Mouse (Mus musculus): ENCODE data around the gene Nhsl1. TPM values are rescaled to one million over a fixed set of nuclear protein-coding genes. Genes with fewer than 3 reads are reported as not detected.

Gene Nhsl1
- polyA plus RNA-seq (2012), result not detected in 2 replicates

DNA sequence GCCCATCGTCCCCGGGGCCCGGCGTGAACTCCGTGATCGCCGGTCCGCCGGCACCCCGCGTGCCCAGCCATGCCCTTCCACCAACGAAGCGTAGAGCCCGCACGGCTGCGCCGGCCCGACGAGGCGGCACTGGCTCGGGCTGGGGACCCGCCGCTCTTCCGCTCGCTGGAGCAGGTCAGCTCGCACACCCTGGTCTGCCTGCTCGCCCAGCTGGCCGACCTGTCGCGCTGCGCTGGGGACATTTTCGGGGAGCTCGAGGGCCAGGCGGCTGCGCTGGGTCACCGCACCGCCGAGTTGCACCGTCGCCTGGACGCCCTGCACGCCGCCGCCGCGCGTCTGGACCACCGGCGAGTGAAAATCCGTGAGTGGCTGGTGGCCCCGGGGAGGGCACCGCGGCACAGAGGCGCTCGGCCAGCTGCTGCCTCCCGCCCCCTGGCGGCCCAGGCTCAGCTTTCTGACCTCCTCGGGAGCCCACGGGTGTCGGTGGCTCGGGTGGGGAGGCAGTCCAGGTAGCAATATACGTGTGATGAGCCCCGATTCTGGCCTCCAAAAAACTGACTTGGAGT is at the start of gene Nhsl1:
Gene Nhsl1, plus strand, starts transcription at position 70 of the 566 bp plus-strand sequence.
- TF ChIP-seq GATA1 (IDR thresholded peaks at IDR 0.05; ENCODE audit: low read length), result no peak

DNA sequence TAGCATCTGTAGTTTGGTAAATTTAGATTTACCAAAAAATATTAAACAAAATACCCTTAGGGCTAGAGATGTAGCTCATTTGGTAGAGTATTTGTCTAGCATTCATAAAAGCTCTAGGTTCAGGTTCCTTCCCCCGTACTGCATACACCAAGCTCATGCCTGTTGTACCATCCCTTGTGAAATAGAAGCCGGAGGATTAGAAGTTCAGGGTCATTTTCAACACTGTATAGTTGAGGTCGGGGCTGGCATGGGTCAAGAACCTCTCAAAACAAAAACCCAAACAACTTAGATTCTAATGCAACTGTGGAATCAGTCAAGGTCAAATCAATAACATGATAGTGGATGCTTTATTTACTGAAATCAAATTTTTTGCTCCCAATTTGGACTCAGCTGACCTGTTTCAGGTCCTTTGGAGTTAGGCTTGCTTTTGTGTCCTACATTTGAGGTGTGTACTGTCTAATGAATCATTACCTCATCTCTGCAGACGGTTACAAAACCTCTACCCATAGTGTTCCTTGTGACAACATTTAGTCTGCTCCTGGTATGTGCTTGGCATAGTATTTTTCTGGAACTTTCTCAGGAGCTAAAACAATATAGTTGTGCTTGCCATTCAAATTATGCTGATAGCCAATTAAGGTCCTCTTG is 42.6 kb upstream of the Nhsl1 start:
- no peak for TF ChIP-seq GATA1 (IDR thresholded peaks at IDR 0.05; ENCODE audit: low read length)

DNA sequence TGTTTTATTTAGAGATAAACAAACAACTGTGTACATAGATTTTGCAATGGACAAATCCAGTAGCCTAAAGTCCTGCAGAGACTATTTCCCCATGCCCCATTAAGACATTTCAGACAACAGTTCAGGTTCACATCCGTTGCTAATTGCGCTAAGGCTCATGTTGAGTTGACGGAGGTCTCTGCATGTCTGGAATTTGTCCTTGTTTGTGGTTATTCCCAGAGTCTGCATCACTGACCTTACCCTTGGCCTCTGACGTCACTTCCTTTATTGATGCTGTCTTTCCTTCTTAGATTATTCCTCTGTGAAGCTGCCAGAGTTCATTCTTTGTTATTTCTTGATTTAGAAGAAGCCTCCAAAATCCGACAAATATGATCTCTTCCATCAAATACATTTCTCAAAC is 34.8 kb upstream of the Nhsl1 start:
- no peak for TF ChIP-seq GATA1 (IDR thresholded peaks at IDR 0.05; ENCODE audit: low read length)

DNA sequence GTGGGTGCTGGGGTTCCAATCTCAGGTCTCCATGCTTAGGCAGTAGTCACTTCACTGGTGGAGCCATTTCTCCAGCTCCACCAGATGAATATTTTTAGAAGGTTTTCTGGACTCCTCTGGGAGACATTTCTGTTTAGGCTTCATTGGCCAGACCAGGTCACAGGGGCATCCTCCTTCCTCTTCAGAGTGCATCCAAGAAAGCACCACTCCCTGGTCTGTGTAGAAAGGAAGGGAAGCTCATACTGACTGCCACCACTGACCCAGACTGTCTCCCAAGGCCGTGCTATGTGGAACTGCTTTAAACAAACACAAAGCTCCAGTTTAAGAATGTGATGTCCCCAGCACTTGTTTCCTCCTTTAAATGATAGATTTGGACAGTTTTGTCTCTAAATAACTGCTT is 29.3 kb upstream of the Nhsl1 start:
- TF ChIP-seq GATA1 (IDR thresholded peaks at IDR 0.05; ENCODE audit: low read length), result no peak

DNA sequence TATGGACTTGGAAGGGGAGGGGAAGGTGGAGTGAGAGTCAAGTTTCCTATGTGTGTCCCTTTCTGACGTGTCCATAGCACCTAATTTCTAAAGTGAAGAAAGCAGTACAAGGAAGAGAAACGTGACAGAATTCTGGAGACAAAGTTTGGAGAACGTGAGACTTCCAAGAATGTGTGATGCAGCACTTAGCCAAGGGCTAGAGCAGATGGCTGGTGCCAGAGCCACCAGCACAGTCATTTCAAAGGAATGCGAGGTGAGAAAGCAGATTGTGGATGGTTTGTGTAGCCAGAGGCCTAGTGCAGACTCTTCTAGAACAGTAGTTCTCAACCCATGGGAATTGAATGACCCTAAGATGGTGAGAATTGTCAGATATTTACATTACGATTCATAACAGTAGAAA is 13.7 kb upstream of the Nhsl1 start:
- TF ChIP-seq GATA1 (IDR thresholded peaks at IDR 0.05; ENCODE audit: low read length), result no peak

DNA sequence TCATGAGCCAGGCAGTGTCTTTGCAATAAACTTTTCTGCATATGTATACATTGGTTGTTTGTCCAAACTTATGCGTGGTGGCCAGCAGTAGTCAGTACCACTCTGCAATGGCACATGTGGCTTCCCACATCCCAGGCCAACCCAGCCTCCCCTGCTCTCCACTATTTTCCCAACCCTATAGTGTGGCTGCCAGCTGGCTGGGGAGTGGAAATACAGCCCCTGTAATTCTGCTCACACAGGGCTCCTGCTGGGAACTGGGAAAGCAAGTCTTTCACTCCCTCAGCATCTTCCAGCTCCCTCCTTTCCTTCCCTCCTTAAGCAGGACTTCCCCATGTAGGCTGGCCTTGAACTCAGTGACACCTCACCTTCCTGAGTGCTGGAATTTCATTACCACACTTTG is 3.7 kb upstream of the Nhsl1 start:
- no peak for TF ChIP-seq GATA1 (IDR thresholded peaks at IDR 0.05; ENCODE audit: low read length)

DNA sequence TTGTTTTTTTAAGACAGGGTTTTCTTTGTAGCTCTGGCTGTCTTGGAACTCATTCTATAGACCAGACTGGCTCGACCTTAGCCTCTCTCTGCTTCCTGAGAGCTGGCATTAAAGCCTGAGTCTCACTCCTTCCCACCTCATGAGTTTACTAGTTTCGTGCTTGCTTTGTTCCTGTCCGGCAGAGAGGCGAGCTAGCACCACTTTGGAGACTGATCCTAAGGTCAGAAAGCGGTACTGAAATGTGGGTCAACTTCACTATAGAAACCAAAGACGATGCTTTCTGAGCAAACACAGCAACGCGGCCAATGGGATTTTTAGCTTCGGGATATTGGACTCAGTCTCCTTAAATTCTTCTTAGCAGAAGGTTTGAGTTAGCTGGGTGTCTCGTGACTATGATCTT is 1.3 kb upstream of the Nhsl1 start:
- TF ChIP-seq GATA1 (IDR thresholded peaks at IDR 0.05; ENCODE audit: low read length), result no peak

DNA sequence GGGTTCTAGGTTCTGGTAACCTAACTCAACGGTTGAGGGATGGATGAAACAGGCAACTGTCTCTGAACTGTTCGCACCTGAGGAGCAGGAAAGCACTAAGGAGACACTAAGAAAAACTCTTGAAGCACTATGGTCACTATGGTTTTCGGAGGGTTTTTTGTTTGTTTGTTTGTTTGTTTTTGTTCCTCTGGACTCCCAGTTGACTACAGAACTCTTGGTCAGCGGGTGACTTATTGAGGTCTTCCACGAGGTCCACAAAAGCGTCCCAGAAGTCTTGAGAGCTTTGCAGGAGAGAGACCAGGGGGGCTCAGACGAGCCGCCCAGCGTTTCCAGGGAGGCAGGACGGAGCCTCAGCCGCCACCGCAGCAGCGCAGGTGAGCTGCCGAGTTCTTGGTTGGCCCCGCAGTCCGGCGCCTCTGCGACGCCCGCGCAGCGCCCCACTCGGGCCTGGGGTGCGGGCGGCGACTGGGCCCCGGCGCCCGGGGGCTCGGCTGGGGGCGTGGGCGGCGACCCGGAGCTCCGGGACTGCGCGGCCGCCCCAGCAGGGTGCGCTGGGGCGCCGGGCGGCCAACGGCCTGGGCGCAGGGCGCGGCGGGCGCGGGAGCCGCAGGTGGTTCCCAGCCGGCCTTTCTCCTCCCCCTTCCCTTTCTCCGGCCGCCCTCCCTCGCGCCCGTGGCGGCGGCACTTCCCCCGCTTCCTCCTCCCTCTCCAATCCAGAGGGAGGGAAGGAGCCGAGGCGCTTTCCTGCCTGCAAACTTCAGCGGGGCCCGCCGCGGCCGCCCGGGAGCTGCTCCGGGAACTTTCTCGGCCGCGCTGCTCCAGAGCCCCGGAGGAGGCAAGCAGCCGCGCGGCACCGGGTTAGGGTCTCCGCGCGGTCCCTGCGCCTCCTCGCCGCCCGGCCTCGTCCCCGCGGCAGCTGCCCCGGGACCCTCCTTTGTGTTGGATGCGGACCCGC is 547 bp upstream of the Nhsl1 start:
- no peak for TF ChIP-seq GATA1 (IDR thresholded peaks at IDR 0.05; ENCODE audit: low read length)

DNA sequence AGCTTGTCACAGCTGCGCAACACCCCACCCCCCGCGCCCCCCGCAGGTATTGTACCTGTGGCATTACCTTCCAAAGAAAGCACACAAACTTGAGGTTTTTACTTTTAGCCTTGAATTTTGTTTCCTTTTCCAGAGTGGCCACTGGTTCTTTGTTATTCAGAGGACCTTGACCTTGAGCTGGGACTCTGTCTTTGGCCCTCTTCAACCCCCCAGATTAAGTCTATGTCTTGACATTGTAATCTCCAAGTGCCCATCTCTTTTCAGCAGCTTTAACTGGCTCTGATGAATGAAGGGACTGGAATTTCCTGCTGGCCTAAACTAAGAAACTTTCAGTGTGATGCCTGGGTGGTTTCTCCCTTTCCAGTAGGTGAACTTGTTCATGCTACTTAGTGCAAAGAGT is 906 bp downstream of the Nhsl1 start:
- no peak for TF ChIP-seq GATA1 (IDR thresholded peaks at IDR 0.05; ENCODE audit: low read length)

DNA sequence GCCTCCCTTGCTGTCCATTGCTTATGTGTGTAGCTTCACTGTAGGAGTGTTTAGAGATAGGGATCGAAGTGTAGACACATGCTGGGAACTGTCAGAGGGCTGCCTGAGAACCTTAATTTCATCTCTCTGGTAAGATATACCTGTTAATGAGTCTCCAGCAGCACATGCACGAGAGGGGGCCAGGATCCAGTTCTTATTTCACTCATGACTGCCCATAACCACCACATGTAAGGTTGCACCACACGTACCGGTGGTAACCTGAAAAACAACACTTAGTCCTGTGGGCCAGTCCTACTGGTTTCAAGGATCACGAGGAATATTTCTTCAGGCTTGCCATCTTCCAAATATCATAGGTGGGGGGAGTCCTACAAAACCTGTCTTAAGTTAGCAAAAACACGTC is 3.1 kb downstream of the Nhsl1 start:
- no peak for TF ChIP-seq GATA1 (IDR thresholded peaks at IDR 0.05; ENCODE audit: low read length)

DNA sequence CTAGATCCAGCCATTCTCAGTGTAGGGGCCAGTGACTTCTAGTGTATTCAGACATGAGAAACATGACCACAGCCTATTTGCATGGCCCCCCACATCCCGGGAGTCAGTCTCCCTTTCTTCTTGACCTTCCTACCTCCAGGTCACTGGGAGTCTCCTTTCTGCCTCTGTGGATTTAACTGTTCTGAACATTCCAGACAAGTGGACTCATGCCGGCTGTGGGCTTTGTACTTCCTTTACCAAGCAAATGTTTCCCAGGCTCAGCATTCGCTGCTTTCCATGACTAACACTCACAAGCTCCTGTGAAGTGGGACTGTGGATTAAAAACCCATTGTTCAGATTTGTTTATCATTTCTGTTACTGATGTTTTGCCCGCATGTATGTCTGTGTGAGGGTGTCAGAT is 4.9 kb downstream of the Nhsl1 start:
- TF ChIP-seq GATA1 (IDR thresholded peaks at IDR 0.05; ENCODE audit: low read length), result no peak

DNA sequence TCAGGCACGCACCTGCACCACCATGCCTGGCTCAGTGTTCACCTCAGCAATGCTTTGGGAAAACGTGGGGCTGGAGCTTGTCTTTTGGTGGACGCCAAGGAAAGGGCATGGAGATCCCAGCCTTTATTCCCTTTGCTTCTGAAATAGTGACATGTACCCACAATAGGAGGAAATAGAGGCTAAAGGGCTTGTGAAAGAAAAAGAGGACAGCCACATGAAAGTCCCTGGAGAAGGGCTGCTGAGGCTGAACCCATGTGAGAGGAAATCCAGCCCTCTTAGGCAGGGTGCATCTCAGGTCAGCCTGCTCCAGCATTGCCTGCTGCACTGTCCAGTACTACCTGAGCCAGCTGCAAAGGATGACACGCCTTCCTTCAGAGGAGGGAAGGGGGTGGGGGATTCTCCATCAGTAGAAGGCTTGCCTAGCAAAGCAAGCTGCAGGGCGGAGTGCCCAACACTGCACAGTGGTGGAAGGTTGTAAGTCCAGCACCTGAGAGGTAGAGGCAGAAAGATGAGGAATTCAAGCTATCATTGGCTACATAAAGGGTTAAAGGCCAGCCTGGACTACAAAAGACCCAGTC is 9.6 kb downstream of the Nhsl1 start:
- no peak for TF ChIP-seq GATA1 (IDR thresholded peaks at IDR 0.05; ENCODE audit: low read length)

DNA sequence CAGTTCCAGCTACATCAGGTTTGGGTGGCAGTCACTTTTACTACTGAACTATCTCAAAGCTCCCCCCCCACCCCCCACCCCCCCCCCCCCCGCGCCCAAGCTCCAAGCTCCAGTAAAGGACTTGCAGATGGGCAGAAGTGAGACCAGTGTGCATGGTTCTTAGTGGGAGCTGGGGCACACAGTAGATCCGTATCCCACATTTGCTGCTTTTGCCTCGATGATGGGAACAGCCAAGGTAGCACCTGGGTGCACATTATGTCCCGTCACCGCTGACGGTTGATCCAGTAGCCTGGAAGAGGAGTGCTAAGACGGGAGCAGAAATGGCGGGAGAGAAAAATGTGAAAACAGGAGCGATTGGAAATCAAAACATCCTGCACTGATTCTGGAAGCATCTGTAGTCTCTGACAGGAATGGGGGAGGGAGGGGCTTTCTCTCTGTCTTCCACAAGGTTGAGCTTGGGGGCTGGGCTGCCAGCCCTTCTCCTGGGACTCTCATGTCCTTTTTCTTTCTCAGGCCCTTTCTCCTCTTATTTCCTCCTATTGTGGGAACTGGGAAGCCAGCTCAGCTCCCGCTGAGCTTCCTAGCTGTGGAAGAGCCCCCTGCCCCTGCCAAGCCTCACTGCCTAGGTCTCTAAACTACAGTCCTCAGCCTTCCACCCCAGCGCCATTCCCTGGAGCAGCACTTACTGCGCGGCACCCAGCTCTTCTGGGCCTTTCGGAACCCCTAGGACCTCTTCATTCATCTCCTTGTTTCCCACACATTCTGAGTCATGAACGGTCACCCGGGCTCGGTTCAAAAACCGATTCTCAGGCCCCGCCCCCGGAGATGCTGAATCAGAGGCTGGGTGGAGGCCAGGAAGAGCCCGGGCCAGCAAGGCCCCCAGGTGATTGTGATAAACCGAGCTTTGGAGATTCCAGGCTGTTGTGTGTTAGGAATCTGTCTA is 10.6 kb downstream of the Nhsl1 start:
- no peak for TF ChIP-seq GATA1 (IDR thresholded peaks at IDR 0.05; ENCODE audit: low read length)

DNA sequence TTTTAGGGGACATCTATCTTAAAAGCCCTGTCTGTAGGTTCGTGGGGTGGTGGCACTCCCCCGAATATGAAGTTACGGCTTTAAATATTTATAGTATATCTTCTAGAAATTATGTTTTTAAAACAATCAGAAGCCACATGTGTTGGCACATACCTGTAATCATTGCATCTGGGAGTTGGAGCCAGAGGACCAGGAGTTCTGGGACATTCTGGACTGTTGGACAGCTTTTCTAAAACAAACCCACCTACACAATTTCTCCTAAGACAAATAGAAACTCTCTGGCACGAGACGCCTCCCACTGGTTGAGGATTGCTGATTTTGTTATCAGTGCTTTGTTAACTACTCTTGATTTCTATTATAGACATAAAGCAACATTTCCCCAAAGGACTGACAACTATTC is 11.7 kb downstream of the Nhsl1 start:
- TF ChIP-seq GATA1 (IDR thresholded peaks at IDR 0.05; ENCODE audit: low read length), result no peak

DNA sequence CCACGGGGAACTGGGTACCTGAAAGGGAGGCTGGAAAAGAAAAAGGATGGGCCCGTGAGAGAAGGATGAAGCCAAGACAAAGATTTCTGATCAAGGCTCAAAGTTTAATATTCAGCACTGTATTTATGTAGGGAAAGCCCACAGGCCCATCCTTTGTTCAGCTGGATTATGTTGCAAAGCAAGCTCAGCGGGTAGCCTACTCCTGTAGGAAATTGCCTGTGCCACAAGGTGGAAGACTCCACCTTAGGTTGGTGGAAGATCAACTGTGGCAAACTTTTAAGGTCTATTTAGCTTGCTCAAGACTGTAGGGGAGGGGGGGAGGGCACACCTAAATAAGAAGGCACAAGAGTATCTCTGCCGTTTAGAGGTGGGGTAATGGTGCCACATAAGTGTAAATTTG is 14.8 kb downstream of the Nhsl1 start:
- no peak for TF ChIP-seq GATA1 (IDR thresholded peaks at IDR 0.05; ENCODE audit: low read length)
